In the genomic region with DNA sequence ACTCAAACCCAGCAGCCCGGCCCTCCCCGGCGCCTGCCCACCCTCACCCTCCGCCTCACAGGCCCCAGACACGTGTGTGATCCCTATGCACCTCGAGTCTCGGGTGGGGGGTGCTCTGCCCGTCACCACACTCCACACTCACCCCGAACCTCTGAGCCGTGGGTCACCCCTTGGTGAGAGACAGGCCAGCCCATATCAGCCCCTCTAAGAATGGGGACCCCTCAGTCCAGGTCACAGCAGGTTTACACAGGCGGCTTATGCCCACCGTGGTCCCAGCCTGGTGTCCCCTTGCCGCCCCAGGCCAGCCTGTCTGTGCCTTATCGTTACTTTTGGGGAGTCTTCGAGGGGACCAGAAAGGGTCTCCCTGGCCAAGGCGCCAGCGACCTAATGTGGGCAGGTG, we compare ENCODE assay signal across 19 mouse cellular contexts. TPM values are rescaled to one million over a fixed set of nuclear protein-coding genes. Genes with fewer than 3 reads are reported as not detected.
A peak's percentile ranks its signal among the peaks of the same experiment; 100 is the strongest.
DNase-seq lines count a peak whose midpoint lies in the region; TF ChIP-seq lines count a peak whose summit lies in the region.
"Had no signal": no experiment of that assay in that cellular context is flagged by ENCODE, and none has a peak within 500 bp of the region (broad histone marks: within the 10 kb centered on the region; RNA-seq: fewer than 3 reads in every experiment).

No protein-coding gene starts in this region.

- H3K27me3 ChIP-seq in E14TG2a.4 (ENCODE audit: insufficient read depth, low read length), result peaks cover 11% of the 10 kb centered on the region; the same call in 1 of the 2 replicates
- no peaks in the 10 kb centered on the region for H3K27me3 ChIP-seq in limb, embryonic 10.5 days (ENCODE audit: low read depth, poor library complexity, severe bottlenecking)
- H3K27me3 ChIP-seq: embryonic facial prominence, embryonic 13.5 days; forebrain, embryonic 12.5 days; hindbrain, embryonic 15.5 days had no signal

- peaks cover 7% of the 10 kb centered on the region for H3K36me3 ChIP-seq in E14TG2a.4 (ENCODE audit: insufficient read depth, low read length)
- H3K36me3 ChIP-seq in limb, embryonic 10.5 days, result peaks cover 59% of the 10 kb centered on the region

- H3K9me3 ChIP-seq in E14TG2a.4 (ENCODE audit: low read length), result no peaks in the 10 kb centered on the region
- H3K9me3 ChIP-seq in limb, embryonic 10.5 days (replicated peaks), result no peaks in the 10 kb centered on the region
- H3K9me3 ChIP-seq: embryonic facial prominence, embryonic 13.5 days; forebrain, embryonic 12.5 days; hindbrain, embryonic 10.5 days; hindbrain, embryonic 15.5 days had no signal

- H3K4me1 ChIP-seq in E14TG2a.4 (replicated peaks; ENCODE audit: low read depth, low read length), result peaks cover 95% of the 10 kb centered on the region
- H3K4me1 ChIP-seq in limb, embryonic 10.5 days, result peaks cover 21% of the 10 kb centered on the region

- WGBS in limb, embryonic 10.5 days, result 91% methylated on average over 17 of the region's 17 CpGs

- TF ChIP-seq CTCF in E14TG2a.4 (conservative IDR thresholded peaks at IDR 0.05; ENCODE audit: low read length), result no peak

- peak overlapping the region; percentile 41 for H3K4me3 ChIP-seq in E14TG2a.4 (replicated peaks; ENCODE audit: low read length)
- H3K4me3 ChIP-seq in limb, embryonic 10.5 days, result no peak overlapping the region
- H3K4me3 ChIP-seq: embryonic facial prominence, embryonic 13.5 days; forebrain, embryonic 12.5 days; hindbrain, embryonic 10.5 days; hindbrain, embryonic 15.5 days had no signal

- DNase-seq in heart, adult 11 months, result peak; percentile 93
- DNase-seq in heart, postnatal 10 days, result no peak
- DNase-seq in kidney, adult 9 months, result peak; percentile 19
- no peak for DNase-seq in kidney, adult 18-20 months
- DNase-seq in limb, embryonic 10.5 days (ENCODE audit: low spot score), result no peak
- DNase-seq: adrenal gland, adult 8-10 months; adrenal gland, postnatal 36 days; cerebellum, adult 8-10 months; cerebellum, postnatal 25 days; gastrocnemius, postnatal 14 days; heart, postnatal 14 days had no signal

- H3K27ac ChIP-seq in limb, embryonic 10.5 days, result peak overlapping the region; percentile 27; the same call in 1 of the 2 replicates
- H3K27ac ChIP-seq: forebrain, embryonic 12.5 days; hindbrain, embryonic 15.5 days had no signal

- intact Hi-C loops in heart, postnatal 10 days (cut with DNase I), result loop anchor here (5.0 kb wide), 1 partner anchor 37 kb away; no protein-coding TSS in a partner anchor

RNA-seq across cellular contexts. Expression of a gene that starts 1.2 kb away (rescaled TPM):
- total RNA-seq in heart, postnatal 10 days (2021), result under 1 TPM; 0.22 to 0.30 TPM
- polyA plus RNA-seq in limb, embryonic 10.5 days (2016; fragmentation: Nextera tagmentation; extraction: Ambion mirVana), result 0.60 TPM in 1 of 2 replicates, not detected in the other
- total RNA-seq: CH12.LX; granulocyte monocyte progenitor cell, adult 5-6 weeks had no signal
- polyA plus RNA-seq: inflammation-experienced regulatory T-cells, adult 6 months had no signal

RNA-seq across cellular contexts. Expression of a gene that starts 26.2 kb away (rescaled TPM):
- total RNA-seq in heart, postnatal 10 days (2021), result 100 to 1,000 TPM in 1 of 2 experiments, 10 to 100 TPM in 1; 90.8 to 103 TPM
- polyA plus RNA-seq in limb, embryonic 10.5 days (2016; fragmentation: Nextera tagmentation; extraction: Ambion mirVana), result 121 and 126 TPM in 2 replicates

RNA-seq across cellular contexts. Expression of a gene that starts 28.8 kb away (rescaled TPM):
- total RNA-seq in heart, postnatal 10 days (2021), result not detected
- polyA plus RNA-seq in limb, embryonic 10.5 days (2016; fragmentation: Nextera tagmentation; extraction: Ambion mirVana), result 0.19 TPM in 1 of 2 replicates, not detected in the other
- total RNA-seq: adrenal gland, postnatal 36 days; gastrocnemius, postnatal 14 days had no signal
- polyA plus RNA-seq: embryonic facial prominence, embryonic 13.5 days; hindbrain, embryonic 10.5 days had no signal

RNA-seq across cellular contexts. Expression of a gene that starts 34.6 kb away (rescaled TPM):
- total RNA-seq in heart, postnatal 10 days (2021), result 100 to 1,000 TPM; 144 to 145 TPM
- 485 and 494 TPM in 2 replicates for polyA plus RNA-seq in limb, embryonic 10.5 days (2016; fragmentation: Nextera tagmentation; extraction: Ambion mirVana)

RNA-seq across cellular contexts. Expression of a gene that starts 42.5 kb away (rescaled TPM):
- total RNA-seq in heart, postnatal 10 days (2021), result 1 to 10 TPM; 5.8 to 7.4 TPM
- 1.8 and 2.3 TPM in 2 replicates for polyA plus RNA-seq in limb, embryonic 10.5 days (2016; fragmentation: Nextera tagmentation; extraction: Ambion mirVana)

Comparison
In these comparisons a context has a peak if more than half of its experiments do, and no peak if none do; other contexts are left out.
1. DNase-seq: peak in heart, adult 11 months (single experiment) and kidney, adult 9 months (single experiment); none in heart, postnatal 10 days (0 of 2), kidney, adult 18-20 months (single experiment) and limb, embryonic 10.5 days (single experiment).